Mouse (Mus musculus) R1 (cell line): ENCODE measurements at regions not wholly inside any gene's neighbourhood (a gene's known extent, or its start where the extent isn't known, plus 50 kb on each side); places are given as distances from the start of the nearest gene placed in this dataset.

ENCODE experiments used
- DNase-seq: peaks from one replicate; pipeline ENCODE4 v3.0.0-alpha.2; 2018; ENCODE audit warnings: low read depth, low spot score

GRCm38 (mm10) chr3:140645785-140646388 lies 566.3 kb downstream of the Pdha2 start:
- no peak for DNase-seq

GRCm38 (mm10) chr3:140619885-140620284 lies 592.3 kb downstream of the Pdha2 start:
- no peak for DNase-seq
